Mouse (Mus musculus): ENCODE data around the gene H2-Eb1.

Gene H2-Eb1

DNA sequence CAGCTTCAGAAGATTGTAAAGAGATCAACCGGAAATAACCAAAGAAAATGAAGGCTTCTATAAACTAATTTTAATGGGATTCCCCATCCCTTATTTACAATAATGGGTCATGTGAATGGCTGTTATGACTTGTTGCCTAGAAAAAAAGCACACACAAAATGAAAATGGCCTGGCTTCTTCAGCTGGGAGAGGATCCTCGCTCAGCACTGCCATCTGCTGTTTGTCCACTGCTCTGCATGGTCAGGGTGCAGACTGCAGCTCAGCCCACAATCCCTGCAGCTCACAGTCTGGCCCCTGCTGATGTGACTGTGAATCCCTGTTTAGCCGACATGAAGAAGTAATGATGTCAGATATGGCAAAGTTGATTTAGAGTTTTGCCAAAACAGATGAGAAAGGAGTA, 7.7 kb downstream of the H2-Eb1 start:
- in situ Hi-C loops (cut with MboI, MseI): loop anchor here (5.0 kb wide), 1 partner anchor 46 kb away; no protein-coding TSS in a partner anchor

DNA sequence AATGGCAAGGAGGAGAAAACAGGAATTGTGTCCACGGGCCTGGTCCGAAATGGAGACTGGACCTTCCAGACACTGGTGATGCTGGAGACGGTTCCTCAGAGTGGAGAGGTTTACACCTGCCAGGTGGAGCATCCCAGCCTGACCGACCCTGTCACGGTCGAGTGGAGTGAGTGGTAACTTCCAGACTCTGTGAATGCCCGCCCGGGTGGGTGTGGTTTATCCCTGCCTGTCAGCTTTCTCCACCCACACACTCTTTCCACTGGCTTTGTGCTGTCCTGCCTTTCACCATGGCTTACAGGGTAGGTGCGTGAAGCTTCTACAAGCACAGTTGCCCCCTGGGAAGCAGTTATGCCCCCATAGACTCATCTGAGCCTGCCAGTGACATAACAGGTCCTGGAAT, 8.6 kb downstream of the H2-Eb1 start:
- in situ Hi-C loops (cut with MboI, MseI): loop anchor here (5.0 kb wide), 1 partner anchor 47 kb away; no protein-coding TSS in a partner anchor

DNA sequence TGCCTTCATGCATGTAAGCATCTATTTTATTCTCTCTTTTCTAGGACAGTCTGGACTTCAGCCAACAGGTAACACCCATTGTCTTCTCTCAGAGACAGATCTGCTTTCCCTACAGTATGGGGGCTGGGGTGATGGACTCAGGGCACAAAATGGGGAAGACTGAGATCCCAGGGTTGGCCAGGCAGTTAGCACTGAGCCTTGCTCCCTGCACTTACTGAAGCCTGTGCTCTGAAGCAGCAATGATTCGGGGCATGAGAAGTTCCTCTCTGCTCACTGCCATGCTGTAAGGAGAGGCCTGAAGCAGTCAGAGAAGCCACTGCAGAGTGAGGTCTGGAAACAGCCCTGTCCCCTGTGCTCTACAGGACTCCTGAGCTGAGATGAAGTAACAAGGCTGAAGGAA, 9.8 kb downstream of the H2-Eb1 start:
- in situ Hi-C loops (cut with MboI, MseI): no loop called here

DNA sequence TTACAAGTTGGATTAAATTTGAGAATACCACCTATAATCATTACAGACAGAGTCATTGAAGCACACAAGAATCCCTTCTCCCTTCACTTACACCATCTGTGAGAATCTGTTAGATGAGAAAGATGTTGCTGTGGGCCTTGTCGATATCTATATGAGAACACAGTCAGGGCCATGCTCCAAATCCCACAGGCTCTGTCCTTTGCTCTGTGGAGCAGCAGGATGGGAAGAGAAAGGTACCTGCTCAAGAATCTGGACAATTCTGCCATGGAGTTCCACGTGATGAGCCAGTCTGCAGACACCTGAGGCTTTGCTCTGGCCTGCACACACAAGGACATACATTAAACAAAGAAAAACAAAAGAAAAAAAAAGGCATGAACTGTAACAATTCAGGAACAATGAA, 11.0 kb downstream of the H2-Eb1 start:
- in situ Hi-C loops (cut with MboI, MseI): no loop called here

DNA sequence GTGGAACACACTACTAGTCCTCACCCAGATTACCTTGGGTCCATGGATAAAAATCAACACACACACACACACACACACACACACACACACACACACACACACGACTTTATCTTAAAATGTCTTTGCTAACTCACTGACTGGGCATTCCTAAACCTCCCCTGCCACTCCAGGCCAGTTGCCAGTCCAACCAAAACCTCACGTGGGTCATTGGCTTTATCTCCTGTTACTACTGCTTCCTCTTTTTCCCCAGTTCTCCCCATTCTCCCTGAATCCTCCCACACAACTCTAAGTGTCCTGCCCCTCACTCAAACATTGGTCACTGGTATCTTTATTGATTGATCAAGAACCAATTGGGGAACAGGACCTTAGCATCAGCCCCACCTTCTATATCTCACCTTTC, 11.6 kb downstream of the H2-Eb1 start:
- in situ Hi-C loops (cut with MboI, MseI): no loop called here

DNA sequence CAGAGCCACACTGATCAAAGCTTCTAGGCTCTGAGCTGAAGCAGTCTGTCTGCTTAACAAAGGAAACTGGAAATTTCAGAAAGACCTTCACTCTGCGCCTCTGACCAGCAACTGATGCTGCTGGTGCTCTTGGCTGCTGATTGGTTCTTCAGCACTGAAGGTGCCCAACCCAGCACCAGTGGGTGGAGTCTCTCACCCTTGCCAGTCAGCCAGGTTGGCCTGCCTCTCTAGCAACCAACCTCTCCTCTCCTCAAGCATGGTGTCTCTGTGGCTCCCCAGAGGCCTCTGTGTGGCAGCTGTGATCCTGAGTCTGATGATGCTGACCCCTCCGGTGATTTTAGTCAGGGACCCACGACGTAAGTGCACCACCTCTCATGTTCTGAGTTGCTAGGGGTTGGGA, 19.8 kb downstream of the H2-Eb1 start, which contains the start of gene H2-Eb2:
TSS of gene H2-Eb2 (plus strand) at position 230 of the 400 bp plus-strand sequence.
- in situ Hi-C loops (cut with MboI, MseI): no loop called here

DNA sequence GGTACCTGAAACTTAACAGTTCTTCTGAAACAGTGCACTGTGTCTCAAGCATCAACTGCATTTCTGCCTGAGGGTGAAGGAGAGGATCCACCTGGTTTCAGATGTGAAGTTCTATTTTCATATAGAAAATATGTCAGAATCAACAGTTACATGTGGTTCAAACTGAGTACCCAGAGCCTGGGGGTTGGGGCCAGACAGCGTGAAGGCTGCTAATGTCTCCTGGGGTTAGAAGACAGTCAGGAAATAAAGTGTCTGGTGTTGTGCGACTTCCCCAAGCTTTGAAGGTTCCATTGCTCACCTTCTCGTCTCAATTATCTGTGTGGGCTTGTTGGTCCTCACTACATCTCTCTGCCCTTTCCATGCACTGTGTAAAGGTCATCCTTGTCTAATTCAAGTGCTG, 20.7 kb downstream of the H2-Eb1 start:
- in situ Hi-C loops (cut with MboI, MseI): no loop called here

DNA sequence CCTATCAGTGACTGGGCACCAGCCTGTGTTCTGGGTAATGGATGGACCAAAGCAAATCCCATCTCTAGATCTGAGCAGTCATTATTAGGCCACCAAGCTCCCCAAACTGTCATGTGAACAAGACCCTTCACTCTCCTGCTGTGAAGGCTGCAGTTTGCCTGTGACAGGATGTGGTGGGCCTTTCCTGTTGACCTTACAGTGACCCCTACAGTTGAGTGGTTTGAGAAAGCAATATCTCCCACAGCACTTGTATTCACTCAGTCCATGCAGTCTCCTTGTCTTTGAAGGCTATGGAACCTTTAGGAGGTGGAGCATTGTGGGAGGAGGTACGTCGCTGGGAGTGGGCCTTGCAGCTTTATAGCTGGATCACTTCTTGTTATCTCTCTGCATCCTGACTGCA, 24.1 kb downstream of the H2-Eb1 start:
- in situ Hi-C loops (cut with MboI, MseI): no loop called here

DNA sequence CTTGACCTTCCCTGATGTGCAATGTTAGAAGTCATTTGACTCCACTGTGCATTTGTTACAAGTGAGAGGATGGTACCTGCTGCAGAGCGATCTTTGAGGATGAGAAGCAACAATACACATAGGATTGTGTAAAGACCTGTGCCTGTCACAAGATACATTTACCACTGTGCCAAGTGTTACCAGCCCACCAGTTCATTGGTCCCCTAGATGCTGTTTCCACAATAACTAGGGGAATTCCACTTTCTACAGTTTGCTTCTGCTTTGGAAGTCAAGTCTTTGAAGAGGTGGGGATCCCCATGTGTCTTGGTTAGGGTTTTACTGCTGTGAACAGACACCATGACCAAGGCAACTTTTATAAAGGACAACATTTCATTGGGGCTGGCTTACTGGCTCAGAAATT, 25.5 kb downstream of the H2-Eb1 start:
- in situ Hi-C loops (cut with MboI, MseI): no loop called here

DNA sequence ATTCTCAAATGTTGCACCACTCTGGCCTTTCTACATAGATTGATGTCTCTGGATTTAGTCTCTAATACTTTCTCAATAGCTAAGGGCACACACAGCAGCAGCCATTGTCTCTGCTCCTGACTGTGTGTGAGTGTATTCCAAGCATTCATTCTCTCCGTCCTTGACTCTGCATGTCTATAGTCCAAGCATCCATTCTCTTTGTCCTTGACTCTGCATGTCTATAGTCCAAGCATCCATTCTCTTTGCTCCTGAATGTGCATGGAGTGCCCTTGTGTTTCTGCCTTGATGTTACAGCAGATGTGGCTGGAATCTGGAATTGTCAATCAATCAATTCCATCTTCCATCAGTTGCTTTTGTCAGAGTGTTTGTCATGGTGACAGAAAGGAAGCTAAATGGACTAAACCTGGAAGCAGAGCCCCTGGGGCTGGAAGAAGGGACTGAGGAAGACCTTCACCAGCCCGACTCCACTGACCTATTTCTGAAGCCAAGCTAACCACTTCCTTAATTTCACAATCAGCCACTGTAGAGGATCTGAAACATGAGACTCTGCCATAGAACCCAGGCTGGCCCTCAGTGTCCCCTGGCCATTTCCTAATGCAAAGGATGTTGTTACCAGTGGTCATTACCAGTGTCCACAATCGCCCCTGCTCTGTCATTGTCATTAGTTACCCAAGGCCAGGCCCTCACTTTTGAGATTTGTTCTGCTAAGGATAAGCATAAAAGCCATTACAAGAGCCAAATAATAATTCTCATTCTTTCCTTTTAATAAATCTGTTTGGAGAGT, 35.1 kb downstream of the H2-Eb1 start:
- in situ Hi-C loops (cut with MboI, MseI): no loop called here

DNA sequence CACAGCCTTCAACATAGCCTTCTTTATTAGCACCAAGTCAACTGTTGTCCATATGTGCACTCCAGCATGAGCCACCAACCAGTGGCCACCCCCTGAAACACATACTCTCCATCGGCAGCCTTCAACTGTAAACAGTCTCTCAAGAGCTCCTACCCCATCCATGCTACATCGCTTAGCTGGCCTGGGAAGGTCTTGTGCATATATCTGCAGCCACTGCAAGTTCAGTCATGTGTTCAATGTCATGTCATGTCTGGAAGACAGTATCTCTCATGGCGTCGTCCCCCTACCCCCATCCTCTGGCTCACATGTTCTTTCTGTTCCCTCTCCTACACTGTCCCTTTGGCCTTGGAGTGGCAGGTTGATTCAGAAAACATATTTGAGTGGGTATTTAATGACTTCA, 39.2 kb downstream of the H2-Eb1 start:
- in situ Hi-C loops (cut with MboI, MseI): no loop called here

DNA sequence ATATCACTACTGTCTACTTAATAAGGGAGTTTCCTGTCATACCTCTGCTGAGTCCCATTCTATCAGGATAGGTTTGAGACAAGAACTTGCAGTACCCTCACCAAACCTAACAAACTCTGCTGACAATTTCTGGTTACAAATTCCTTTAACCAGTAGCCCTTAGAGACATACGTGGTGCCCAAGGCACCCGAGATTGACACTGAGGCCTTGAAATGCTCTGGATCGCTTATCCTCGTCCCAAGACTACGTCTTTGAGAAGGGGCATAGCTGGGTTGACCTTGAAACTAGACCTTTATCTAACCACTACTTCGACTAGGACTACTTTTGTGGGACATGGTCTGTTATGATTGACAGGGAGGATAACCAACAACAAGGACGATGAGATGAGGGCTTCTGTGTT, 39.8 kb downstream of the H2-Eb1 start:
- in situ Hi-C loops (cut with MboI, MseI): no loop called here

DNA sequence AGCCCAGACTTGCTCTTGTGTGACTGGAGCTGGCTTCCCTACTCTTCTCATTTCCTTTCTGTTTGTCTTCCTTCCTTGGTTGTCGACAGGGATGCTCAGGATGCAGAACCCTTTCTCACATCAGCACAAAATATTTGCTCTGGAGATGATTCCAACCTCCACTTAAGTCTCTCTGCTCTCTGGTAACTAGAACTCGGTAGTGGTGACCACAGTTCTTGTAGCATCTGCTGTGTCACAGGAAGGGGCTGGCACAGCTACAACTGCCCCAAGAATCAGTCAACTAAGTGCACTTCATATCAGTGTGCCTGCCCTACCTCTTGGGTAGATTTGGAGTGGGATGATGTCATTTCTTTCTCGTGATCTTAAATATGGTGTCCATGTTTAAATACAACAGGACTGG, 40.4 kb downstream of the H2-Eb1 start:
- in situ Hi-C loops (cut with MboI, MseI): no loop called here

DNA sequence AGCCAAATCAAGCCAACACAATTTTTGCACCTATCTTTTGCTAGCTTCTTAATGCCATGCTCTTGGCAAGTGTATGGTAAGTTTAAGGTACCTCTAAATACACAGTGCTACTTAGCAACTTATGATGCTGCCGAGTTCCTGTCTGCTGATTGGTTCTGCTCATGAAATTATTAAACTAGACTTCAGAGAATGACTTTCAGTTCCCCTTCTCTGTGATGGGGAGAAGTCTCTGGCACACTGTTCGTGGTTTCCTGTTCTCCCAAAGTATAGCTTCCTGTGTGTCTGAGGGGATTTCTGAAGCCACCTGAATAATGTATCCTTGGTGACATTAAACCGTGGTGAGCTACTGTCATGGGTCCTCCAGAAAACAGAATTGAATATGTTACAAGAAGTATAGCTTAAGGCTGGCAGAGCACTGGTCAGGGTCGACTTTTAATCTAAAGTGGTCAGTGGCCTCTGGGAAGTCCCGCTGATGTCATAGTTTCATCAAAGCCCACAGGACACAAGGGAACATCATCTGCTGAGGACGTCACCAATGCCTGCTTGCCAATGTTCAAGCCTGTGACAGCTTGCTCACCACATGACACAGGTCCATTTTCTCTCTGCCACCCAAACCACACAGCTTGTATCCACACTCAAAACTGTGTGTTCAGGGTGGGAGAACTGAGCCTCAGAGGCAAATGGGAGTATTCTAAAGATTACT, 42.1 kb downstream of the H2-Eb1 start:
- in situ Hi-C loops (cut with MboI, MseI): no loop called here

DNA sequence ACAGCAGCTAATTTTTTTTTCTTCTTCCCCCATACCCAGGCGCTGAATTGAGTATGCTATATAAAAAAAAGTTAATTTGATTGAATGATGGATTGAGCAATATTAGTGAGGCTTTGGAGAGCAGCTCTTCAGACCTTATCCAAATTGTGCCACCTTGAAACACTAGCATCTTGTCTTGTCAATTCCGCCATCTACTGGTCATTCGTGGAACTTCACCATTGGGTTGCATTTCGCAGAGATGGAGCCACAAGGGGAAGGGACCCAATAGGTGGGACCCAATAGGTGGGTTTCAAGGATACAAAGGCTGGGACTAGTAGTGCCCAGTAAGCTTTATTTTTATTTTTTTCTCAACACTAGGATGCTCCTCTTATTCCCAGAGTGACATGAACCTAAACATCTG, 43.8 kb downstream of the H2-Eb1 start:
- in situ Hi-C loops (cut with MboI, MseI): no loop called here

DNA sequence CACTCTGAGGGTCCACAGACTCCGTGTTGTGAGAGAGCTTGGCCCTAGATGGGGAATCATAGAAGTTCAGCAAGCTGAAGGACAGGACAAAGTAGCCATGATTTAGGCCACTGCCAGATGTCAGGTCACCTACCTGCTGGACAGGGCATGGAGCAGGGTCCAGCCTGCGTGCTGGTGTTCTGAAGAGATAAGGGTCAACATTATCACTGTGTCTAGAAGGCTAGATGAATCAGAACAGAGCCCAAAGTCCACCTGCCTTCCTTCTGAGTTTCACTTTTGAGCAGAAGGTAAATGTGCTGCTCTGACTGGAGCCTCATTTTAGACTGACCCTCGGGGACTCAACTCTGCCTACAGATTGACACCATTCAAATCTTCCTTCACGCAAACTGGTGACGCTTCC, 48.9 kb downstream of the H2-Eb1 start, which contains the start of gene Btnl2:
TSS of gene Btnl2 (plus strand) at position 284 of the 400 bp plus-strand sequence.
- in situ Hi-C loops (cut with MboI, MseI): loop anchor here (10.0 kb wide), 1 partner anchor 110 kb away; no protein-coding TSS in a partner anchor

DNA sequence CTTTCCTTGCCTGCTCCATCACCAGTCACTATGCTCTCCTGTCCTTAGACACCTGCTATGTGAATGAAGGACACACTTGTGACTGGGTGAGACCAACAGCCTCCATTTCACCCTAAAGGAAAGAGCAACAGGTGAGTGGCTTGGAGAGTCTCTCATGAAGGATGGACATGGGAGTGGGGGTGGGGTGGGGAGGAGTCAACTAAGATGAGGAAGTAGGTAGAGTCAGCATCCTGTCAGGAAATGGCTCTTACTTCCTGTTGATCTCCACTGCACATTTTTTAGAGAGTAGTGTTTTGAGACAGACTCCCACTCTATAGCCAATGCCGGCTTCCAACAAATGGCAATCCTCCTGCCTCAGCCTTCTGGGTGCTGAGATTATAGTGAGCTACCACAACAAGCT, 49.3 kb downstream of the H2-Eb1 start:
- in situ Hi-C loops (cut with MboI, MseI): loop anchor here (10.0 kb wide), 1 partner anchor 110 kb away; no protein-coding TSS in a partner anchor

DNA sequence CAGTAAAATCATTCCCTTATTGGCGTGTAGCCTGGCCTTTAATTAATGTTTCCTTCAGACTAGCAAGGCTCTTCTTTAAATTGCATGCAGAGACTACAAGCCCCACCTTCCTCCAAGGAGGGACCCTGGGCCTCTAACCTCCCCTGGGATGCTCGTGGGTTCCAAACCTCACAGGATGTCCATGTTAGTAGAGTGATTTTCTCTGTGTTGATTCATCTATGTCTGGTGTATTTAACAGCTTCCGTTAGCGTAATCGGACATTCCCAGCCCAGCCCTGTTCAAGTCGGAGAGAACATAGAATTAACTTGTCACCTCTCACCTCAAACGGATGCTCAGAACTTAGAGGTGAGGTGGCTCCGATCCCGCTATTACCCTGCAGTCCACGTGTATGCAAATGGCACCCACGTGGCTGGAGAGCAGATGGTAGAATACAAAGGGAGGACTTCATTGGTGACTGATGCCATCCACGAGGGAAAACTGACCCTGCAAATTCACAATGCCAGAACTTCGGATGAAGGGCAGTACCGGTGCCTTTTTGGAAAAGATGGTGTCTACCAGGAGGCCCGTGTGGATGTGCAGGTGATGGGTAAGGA, 57.4 kb downstream of the H2-Eb1 start:
- in situ Hi-C loops (cut with MboI, MseI): no loop called here

DNA sequence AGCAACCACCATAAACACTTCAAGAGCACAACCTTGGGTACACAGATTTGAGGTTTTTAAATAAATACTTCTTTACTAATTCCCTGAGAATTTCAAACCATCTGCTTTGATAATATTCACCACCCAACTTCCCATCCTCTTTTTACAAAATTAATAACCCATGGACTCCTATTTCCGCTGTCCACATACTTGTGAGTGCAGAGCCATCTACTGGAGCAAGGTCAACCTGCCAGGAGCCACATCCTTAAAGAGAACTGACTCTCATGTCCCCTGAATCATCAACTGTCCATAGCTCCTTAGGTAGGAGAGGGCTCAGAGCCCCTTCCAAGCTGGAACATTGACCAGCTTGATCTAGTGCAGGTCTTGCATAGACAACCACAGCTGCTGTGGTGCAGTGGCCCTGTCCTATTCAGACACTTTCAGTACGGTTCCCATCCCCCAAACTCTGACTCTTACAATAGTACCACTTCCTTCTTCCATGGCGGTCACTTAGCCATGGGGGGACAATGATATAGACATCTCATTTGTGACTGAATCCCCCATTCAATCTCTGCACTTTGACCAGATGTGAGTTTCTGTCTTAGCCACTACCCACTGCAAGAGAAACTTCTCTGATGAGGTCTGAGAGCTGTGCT, 58.1 kb downstream of the H2-Eb1 start:
- in situ Hi-C loops (cut with MboI, MseI): no loop called here

DNA sequence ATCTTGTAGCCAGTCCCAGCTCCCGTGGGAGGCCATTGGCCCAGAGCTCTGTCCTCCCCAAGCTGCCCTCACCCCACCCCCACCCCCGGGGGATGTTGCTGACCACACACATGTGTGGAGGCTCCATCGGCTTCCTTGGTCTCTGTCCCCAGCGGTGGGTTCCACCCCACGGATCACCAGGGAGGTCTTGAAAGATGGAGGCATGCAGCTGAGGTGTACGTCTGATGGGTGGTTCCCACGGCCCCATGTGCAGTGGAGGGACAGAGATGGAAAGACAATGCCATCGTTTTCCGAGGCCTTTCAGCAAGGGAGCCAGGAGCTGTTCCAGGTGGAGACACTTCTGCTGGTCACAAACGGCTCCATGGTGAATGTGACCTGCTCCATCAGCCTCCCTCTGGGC, 59.4 kb downstream of the H2-Eb1 start:
- in situ Hi-C loops (cut with MboI, MseI): no loop called here

All from T-helper 1 cell (primary cell).